Mouse (Mus musculus) gastrocnemius, adult 18-20 months (tissue): ENCODE data around the gene Slc7a8. TPM values are rescaled to one million over a fixed set of nuclear protein-coding genes. Genes with fewer than 3 reads are reported as not detected.
"Not testable (repeated sequence)": the region's sequence is repeated elsewhere in the genome, so short reads cannot be mapped to it uniquely, and the experiment has no call there.

Experiments
- DNase-seq: peaks from one replicate; pipeline ENCODE4 v3.0.0; 2021; ENCODE audit warnings: low spot score
- total RNA-seq, 2 experiments: library from RNA; stranded (reverse); gene quantifications; 2 replicates each; pipeline ENCODE4 v1.2.3; 2021

Gene Slc7a8
- total RNA-seq, 2 experiments from 2014 or later: 10.7 to 24.4 TPM

- peak; percentile 69 for DNase-seq
These were observed 723 bp downstream of the Slc7a8 start for GRCm38 (mm10) chr14:54780836-54781609.

- no peak for DNase-seq
These were observed 1.7 kb downstream of the Slc7a8 start for GRCm38 (mm10) chr14:54780084-54780483.

GRCm38 (mm10) chr14:54777893-54778292 is 3.9 kb downstream of the Slc7a8 start:
- no peak for DNase-seq

GRCm38 (mm10) chr14:54776768-54777167 is 5.0 kb downstream of the Slc7a8 start:
- no peak for DNase-seq

GRCm38 (mm10) chr14:54775534-54776041 is 6.2 kb downstream of the Slc7a8 start:
- no peak for DNase-seq

- no peak for DNase-seq
These were observed 9.4 kb downstream of the Slc7a8 start for GRCm38 (mm10) chr14:54772333-54772856.

- DNase-seq: no peak
These were observed 11.4 kb downstream of the Slc7a8 start for GRCm38 (mm10) chr14:54770373-54770772.

GRCm38 (mm10) chr14:54769068-54769425 is 12.7 kb downstream of the Slc7a8 start:
- no peak for DNase-seq

GRCm38 (mm10) chr14:54768314-54769067 is 13.3 kb downstream of the Slc7a8 start:
- no peak for DNase-seq

GRCm38 (mm10) chr14:54766937-54767336 is 14.8 kb downstream of the Slc7a8 start:
- not testable (repeated sequence) for DNase-seq

- DNase-seq: no peak
These were observed 25.4 kb downstream of the Slc7a8 start for GRCm38 (mm10) chr14:54756382-54756781.

- DNase-seq: peak; percentile 49
These were observed 27.1 kb downstream of the Slc7a8 start for GRCm38 (mm10) chr14:54754602-54755018.

GRCm38 (mm10) chr14:54753986-54754601 is 27.7 kb downstream of the Slc7a8 start:
- DNase-seq: no peak

- no peak for DNase-seq
These were observed 28.8 kb downstream of the Slc7a8 start for GRCm38 (mm10) chr14:54752938-54753337.

- DNase-seq: no peak
These were observed 30.0 kb downstream of the Slc7a8 start for GRCm38 (mm10) chr14:54751768-54752167.

- peak; percentile 77 for DNase-seq
These were observed 32.5 kb downstream of the Slc7a8 start for GRCm38 (mm10) chr14:54749238-54749637.

GRCm38 (mm10) chr14:54747942-54748917 is 33.5 kb downstream of the Slc7a8 start:
- peak; percentile 85 for DNase-seq

GRCm38 (mm10) chr14:54746038-54746437 is 35.7 kb downstream of the Slc7a8 start:
- no peak for DNase-seq

GRCm38 (mm10) chr14:54744473-54744872 is 37.3 kb downstream of the Slc7a8 start:
- DNase-seq: no peak

GRCm38 (mm10) chr14:54742375-54742774 is 39.4 kb downstream of the Slc7a8 start:
- DNase-seq: peak; percentile 90

GRCm38 (mm10) chr14:54741721-54742120 is 40.0 kb downstream of the Slc7a8 start:
- DNase-seq: no peak
